Mouse (Mus musculus) yolk sac, embryonic 10.5 days (tissue): ENCODE measurements around the gene Nox3.

Source experiments
- DNase-seq: peaks from one replicate; pipeline ENCODE4 v3.0.0-alpha.2; 2017; ENCODE audit warnings: low spot score

Nox3 gene

DNA sequence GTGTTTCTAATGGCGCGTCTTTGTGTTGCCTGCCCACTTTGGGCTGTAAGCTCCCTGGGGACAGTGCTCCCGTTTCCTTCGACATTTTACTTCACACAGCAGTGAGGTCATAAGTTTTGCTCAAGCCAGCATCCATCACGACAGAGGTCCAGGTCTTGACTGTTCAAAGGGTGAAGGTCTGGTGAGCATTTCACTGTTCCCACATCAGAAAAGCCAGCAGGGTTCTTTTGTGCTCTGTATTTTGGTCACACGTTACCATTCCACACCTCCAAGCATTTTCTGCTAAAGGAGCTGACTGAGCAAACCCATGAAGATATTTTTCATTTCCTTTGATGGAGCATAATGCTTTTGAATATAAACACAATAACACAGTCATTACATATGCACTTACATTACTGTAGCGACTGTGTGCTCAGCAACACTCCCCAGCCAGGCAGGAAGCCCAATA lies 85.7 kb downstream of the Nox3 start:
- DNase-seq, result no peak

DNA sequence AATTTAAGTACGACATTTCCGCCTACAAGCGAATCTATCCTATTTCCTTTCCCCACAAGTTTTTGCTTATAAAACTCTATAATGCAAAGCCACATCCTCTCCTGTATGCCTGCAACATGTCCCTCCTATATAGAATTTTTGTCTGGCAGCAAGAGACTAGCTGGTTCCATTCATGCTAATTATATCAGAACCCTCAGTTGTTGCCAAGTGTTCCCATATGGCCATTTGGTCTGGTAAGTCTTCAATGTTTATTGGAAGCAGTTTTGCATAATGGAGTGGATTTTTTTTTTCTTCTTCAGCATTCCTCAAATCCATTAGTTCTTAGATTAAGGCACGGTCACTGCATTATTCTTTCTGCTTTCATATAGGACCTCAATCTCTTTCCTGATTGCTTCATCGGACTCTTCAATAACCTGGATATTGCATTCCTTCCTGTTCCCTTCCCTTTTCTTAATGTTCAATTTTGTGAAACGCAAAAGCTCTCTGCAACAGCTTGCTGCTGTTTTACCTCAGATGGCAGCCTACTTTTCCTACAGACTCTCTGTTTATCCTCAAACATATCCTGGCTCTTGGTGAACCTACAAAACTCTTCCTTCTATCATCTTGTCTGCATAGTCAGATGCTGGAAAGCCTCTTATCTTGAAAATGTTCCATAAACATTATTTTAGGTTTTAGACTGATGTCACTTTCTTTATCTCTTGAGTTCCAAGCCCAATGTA lies 92.9 kb downstream of the Nox3 start:
- no peak for DNase-seq

DNA sequence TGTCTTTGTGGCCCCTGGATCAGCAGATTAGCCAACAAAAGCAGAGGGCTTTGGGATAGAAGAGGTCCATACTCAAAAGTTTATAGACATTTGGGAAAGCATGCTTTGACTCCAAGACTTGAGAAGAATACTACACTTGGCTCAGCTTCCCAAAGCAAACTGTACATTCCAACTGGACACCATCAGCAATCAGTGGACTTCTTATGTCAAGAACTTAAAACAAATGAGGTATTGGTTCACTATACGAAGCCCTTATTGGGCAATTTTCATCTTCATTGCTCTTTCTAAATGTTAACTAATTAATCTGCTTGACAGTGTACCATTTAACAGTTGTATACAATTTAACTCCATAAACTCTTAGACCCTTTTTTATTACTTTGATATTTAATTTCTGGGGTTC lies 97.7 kb downstream of the Nox3 start:
- DNase-seq, result no peak

DNA sequence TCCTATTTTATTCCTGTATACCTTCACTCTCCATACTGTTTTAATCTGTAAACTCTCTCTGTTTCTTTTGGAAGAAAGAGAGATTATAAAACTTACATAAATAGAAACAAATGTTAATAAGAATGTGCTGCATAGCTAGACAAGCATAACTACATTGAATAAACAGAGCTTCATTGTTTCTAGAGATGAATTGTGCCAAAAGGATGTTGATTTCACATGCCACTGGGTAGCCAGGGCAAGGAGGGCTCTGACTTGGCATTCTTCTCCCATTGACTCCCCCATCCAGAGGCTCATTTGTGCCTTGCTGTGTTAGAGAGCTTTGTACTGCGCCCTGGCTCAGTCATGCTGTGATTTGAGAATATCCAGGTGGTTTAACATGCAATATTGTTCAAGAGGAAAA lies 98.2 kb downstream of the Nox3 start:
- no peak for DNase-seq

DNA sequence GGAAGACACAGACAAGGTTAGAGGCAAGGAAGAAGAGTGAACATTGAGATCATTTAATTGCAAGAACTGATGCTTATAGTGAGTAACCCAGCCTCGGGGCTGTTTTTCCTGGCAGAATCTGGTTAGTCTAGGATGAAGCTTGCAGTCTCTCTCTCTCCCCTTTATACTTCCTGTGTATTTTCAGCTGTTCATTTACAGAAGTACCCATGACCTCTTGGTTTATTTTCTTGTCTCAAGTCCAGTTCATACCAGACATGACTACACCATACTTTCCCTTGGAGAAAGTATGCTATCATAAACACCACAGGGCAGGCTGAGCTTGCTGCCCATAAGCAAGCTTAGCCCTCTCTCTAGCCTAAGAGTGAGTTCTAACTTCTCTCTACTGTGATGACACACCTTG lies 98.9 kb downstream of the Nox3 start:
- no peak for DNase-seq
